Mouse (Mus musculus) spleen, adult 10 weeks (tissue): ENCODE data around the gene Clec2i. TPM values are rescaled to one million over a fixed set of nuclear protein-coding genes. Genes with fewer than 3 reads are reported as not detected.

ENCODE experiments used
- polyA plus RNA-seq: library from polyadenylated mRNA; stranded (reverse); fragments of 350-450 nt; fragmentation: Illumina TruSeq; extraction: RNeasy Lipid Tissue Mini Kit (QIAGEN cat#74804); gene quantifications from one replicate; pipeline ENCODE4 v1.2.3, GENCODE M21; 2015; ENCODE audit warnings: low replicate concordance; ENCODE audit not compliant: insufficient read depth

Gene Clec2i
- 177 TPM for polyA plus RNA-seq

GRCm38 (mm10) chr6:128887091-128887790 lies at the start of gene Clec2i:
Gene Clec2i (plus strand): TSS chr6:128887588.

GRCm38 (mm10) chr6:128890948-128891355 lies 3.6 kb downstream of the Clec2i start, which contains the start of gene BC035044:
Gene BC035044 (minus strand): TSS chr6:128891126.

GRCm38 (mm10) chr6:128934081-128934480 lies 46.7 kb downstream of the Clec2i start, which contains the start of gene Clec2g:
Gene Clec2g (plus strand): TSS chr6:128934381.

Other genes starting within 250 kb of the Clec2i start
- gene Clec2h, start 225.2 kb upstream of the Clec2i start, polyA plus RNA-seq, result not detected
- gene Klrb1, start 164.5 kb upstream of the Clec2i start, polyA plus RNA-seq, result 2.2 TPM
- gene Klrb1c, start 98.4 kb upstream of the Clec2i start, polyA plus RNA-seq, result 27.6 TPM
- 1.7 TPM for gene Gm44511, start 61.3 kb upstream of the Clec2i start, polyA plus RNA-seq
- gene Klrb1b, start 61.3 kb upstream of the Clec2i start, polyA plus RNA-seq, result 6.6 TPM
- gene BC035044, start 3.5 kb downstream of the Clec2i start, polyA plus RNA-seq, result 101 TPM
- 0.97 TPM for gene Clec2g, start 46.8 kb downstream of the Clec2i start, polyA plus RNA-seq
- 13.9 TPM for gene Klrb1f, start 158.3 kb downstream of the Clec2i start, polyA plus RNA-seq
- not detected for gene Clec2e, start 213.3 kb downstream of the Clec2i start, polyA plus RNA-seq